Mouse (Mus musculus) thymus, adult 2 months (tissue): ENCODE measurements around the gene Ano1. TPM values are rescaled to one million over a fixed set of nuclear protein-coding genes. Genes with fewer than 3 reads are reported as not detected.

Experiments
- DNase-seq: peaks from one replicate; pipeline ENCODE4 v3.0.0; 2021
- H3K27ac ChIP-seq: fragments of 200-500 bp; 2 replicates; pipeline ENCODE4 v1.5.1; 2012; ENCODE audit warnings: low read length, control low read depth; ENCODE audit not compliant: control insufficient read depth, insufficient read depth
- H3K27me3 ChIP-seq: fragments of 200-500 bp; 2 replicates; pipeline ENCODE4 v1.6.1; 2012; ENCODE audit warnings: mild to moderate bottlenecking, low read length, moderate library complexity, mixed read lengths; ENCODE audit not compliant: control insufficient read depth, insufficient read depth
- H3K36me3 ChIP-seq: fragments of 200-500 bp; 2 replicates; pipeline ENCODE4 v1.6.1; 2012; ENCODE audit warnings: mild to moderate bottlenecking, low read length, moderate library complexity; ENCODE audit not compliant: control insufficient read depth, insufficient read depth
- H3K4me1 ChIP-seq: fragments of 200-500 bp; replicated peaks from 2 replicates; pipeline ENCODE4 v1.6.1; 2012; ENCODE audit warnings: low read length; ENCODE audit not compliant: control insufficient read depth, insufficient read depth
- H3K4me3 ChIP-seq: fragments of 200-500 bp; 2 replicates; pipeline ENCODE4 v1.5.1; 2012; ENCODE audit warnings: mild to moderate bottlenecking, low read length, control low read depth, moderate library complexity; ENCODE audit not compliant: control insufficient read depth, insufficient read depth
- CTCF ChIP-seq: fragments of 200-500 bp; IDR thresholded peaks from 2 replicates; pipeline ENCODE4 v1.5.1; 2012; ENCODE audit warnings: mild to moderate bottlenecking, control low read depth, low read length, moderate library complexity, borderline replicate concordance; ENCODE audit not compliant: control insufficient read depth, poor library complexity, insufficient read depth; ENCODE audit errors: extremely low read depth
- POLR2A ChIP-seq: fragments of 200-500 bp; IDR thresholded peaks from 2 replicates; pipeline ENCODE4 v1.6.1; 2012; ENCODE audit warnings: mild to moderate bottlenecking, low read length, control low read depth, moderate library complexity; ENCODE audit not compliant: control insufficient read depth, poor library complexity, insufficient read depth; ENCODE audit errors: extremely low read depth
- WGBS: fragments of 180-500 bp; shearing (Covaris S2); methylation state at CpG from one replicate; pipeline ENCODE4 v1.1.7; 2018; 5-methylcytosine and 5-hydroxymethylcytosine counted together
- polyA plus RNA-seq: library from polyadenylated mRNA; depleted of rRNA; stranded (reverse); fragments of >200 nt; gene quantifications from 2 replicates; pipeline ENCODE4 v1.2.3, GENCODE M21; 2012

Ano1 gene
- polyA plus RNA-seq, 1 experiment, result 3.7 TPM

DNA sequence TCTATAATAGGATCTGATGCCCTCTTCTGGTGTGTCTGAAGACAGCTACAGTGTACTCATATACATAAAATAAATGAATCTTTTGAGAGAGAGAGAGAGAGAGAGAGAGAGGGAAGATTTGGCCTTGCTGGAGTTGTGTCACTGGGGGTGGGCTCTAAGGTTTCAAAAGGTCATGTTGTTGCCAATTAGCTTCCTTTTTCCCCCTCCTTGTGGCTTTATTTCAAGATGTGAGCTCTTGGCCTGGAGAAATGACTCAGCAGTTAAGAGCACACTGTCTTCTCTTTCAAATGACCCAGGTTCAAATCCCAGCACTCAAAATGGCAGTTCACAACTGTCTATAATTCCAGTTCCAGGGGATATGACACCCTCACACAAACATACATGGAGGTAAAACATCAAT lies 183.7 kb downstream of the Ano1 start:
- DNase-seq, result no peak
- no peak overlapping the region for H3K4me3 ChIP-seq
- no peaks in the 10 kb centered on the region for H3K4me1 ChIP-seq
- no peaks in the 10 kb centered on the region for H3K36me3 ChIP-seq
- TF ChIP-seq CTCF (no peak), POLR2A (no peak)
- no peaks in the 10 kb centered on the region for H3K27me3 ChIP-seq
- H3K27ac ChIP-seq, result no peak overlapping the region

DNA sequence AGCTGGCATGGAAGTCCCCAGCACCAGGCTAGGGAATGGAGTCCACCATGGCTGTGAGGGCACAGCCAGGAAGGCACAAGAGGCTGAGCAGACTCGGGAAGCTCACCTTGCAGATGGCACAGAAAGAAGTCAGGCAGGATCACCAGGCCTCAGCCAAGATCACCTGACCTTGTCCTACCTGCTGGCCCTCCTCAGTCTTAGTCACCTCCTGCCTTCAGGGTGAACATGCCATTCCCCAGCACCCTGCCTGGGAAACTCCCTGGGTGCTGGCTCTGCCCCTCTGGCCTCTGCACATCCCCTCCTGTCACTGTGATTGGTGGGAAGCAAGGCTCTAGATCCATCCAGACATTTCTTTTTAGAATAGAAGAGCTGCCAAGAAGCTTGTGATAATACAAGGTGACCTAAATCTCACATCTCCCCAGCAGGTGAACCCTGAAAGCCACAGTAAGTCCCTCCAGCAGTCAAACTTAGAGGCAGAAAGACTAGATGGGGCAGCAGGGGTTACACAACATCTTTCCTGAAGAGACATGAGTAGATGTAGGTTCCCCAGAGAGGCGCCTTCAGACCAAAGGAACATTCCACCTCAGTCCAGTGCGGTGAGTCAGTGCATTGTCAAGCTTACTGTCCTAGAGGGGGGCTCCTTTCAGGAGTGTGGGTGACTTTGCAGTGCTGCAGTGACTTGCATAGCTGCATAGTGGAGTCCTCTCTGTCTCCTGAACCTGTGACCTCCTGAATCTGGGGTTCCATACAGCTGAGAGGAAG lies 184.7 kb downstream of the Ano1 start:
- Histone ChIP-seq H3K4me3 (no peak overlapping the region), H3K4me1 (no peaks in the 10 kb centered on the region), H3K27me3 (no peaks in the 10 kb centered on the region), H3K36me3 (no peaks in the 10 kb centered on the region), H3K27ac (no peak overlapping the region)
- no peak for DNase-seq
- WGBS, result 85% methylated on average over 3 of the region's 3 CpGs
- TF ChIP-seq CTCF (no peak), POLR2A (no peak)

DNA sequence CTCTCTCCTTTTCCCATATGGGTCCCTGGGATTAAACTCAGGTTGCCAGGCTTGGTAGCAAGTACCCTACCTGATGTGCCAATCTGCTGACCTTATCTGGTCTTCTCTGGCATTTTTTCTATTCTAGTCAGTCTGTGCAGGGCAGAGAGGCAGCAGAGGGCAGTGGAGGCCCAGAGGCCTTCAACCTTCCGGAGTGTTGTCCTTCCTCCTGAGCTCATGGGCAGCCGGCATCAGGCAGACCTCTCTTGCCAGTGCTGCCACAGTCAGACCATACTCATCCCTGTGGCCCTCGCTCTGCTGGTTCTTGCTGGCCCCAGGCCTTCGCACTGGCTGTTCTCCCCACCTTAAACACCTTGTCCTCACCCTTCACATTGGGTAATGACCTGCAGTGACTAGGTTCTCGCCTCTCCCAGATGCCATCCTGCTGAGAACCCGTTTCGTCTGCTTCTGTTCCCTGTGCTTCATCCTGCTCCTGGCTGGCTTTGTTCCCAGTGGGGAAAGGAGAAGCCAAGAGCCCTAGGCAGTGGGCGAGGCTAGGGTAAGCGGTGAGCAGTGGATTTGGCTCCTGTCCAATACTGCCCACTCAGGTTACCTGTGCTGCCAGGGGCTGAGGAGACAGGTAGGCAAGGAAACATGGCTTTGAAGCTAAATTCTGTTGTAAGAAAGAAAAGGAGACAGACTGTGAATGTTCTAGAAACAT lies 188.2 kb downstream of the Ano1 start:
- Histone ChIP-seq H3K4me1 (peaks cover 11% of the 10 kb centered on the region), H3K27ac (no peak overlapping the region), H3K27me3 (no peaks in the 10 kb centered on the region), H3K36me3 (no peaks in the 10 kb centered on the region), H3K4me3 (no peak overlapping the region)
- DNase-seq, result no peak
- TF ChIP-seq POLR2A, result no peak
- no peak for TF ChIP-seq CTCF
- WGBS, result 88% methylated on average over 9 of the region's 9 CpGs

DNA sequence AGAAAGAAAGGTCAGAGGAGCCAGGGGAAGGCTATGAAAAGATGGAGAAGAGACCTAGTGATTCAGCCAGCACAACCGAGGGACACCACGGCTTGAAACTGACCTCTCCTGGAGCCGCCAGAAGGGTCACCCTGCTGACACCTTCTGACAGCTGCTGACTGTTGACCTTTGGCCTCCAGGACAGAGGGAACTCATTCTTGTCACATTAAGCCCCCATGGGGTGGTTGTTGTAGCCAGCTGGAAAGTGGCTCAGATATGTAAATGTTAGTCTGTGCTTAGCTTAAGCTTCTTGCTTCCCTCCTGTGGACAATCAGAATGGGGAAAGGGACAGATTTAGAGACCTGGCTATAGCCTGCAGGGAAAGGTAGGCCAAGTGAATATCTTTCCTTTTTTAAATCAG lies 189.8 kb downstream of the Ano1 start:
- peaks cover 11% of the 10 kb centered on the region for H3K4me1 ChIP-seq
- WGBS, result 80% methylated on average over 3 of the region's 3 CpGs
- H3K27ac ChIP-seq, result no peak overlapping the region
- TF ChIP-seq POLR2A (no peak), CTCF (no peak)
- no peaks in the 10 kb centered on the region for H3K36me3 ChIP-seq
- H3K27me3 ChIP-seq, result no peaks in the 10 kb centered on the region
- no peak overlapping the region for H3K4me3 ChIP-seq
- no peak for DNase-seq

- Histone ChIP-seq H3K27me3 (no peaks in the 10 kb centered on the region), H3K4me1 (peaks cover 11% of the 10 kb centered on the region), H3K36me3 (no peaks in the 10 kb centered on the region), H3K27ac (no peak overlapping the region), H3K4me3 (no peak overlapping the region)
- WGBS, result 46% methylated on average over 4 of the region's 4 CpGs
- peak; percentile 35 for DNase-seq
- TF ChIP-seq CTCF (no peak), POLR2A (no peak)
These were observed 191.2 kb downstream of the Ano1 start for GRCm38 (mm10) chr7:144560594-144560993.

- WGBS, result 57% methylated on average over 6 of the region's 6 CpGs
- Histone ChIP-seq H3K27me3 (no peaks in the 10 kb centered on the region), H3K4me1 (peaks cover 13% of the 10 kb centered on the region), H3K27ac (no peak overlapping the region), H3K4me3 (no peak overlapping the region), H3K36me3 (no peaks in the 10 kb centered on the region)
- TF ChIP-seq CTCF (no peak), POLR2A (no peak)
- peak; percentile 22 for DNase-seq
These were observed 193.2 kb downstream of the Ano1 start for GRCm38 (mm10) chr7:144558552-144558951.
